Mouse (Mus musculus) layer of hippocampus, adult 11-12 months (tissue): Measurements from ENCODE around the gene Pnma1.

Source experiments
- DNase-seq: peaks from one replicate; pipeline ENCODE4 v3.0.0; 2022; ENCODE audit warnings: low spot score

Pnma1 gene

GRCm38 (mm10) chr12:84178652-84179445 is 30.6 kb upstream of the Pnma1 start:
- no peak for DNase-seq

DNA sequence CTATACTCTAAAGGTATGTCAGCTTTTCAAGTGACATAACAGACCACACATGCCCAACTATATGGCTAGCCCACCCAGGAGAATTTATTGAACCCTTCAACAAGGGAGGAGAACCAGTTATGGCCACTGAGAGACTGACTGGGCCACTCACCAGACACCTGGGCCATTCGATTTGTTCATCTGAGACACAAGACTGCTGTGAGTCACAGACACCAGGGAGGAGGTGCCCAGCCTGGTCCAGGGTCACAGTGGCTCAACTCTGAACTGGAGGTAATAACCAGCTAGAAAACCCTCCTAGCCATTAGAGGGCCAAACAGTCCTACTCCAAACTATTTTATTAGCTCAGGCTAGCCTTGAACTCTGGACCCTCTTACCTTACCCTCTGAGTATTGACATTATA is 29.8 kb upstream of the Pnma1 start:
- no peak for DNase-seq

- no peak for DNase-seq
Observed at GRCm38 (mm10) chr12:84176886-84177765, 28.8 kb upstream of the Pnma1 start.

GRCm38 (mm10) chr12:84176126-84176769 is 28.0 kb upstream of the Pnma1 start:
- peak; percentile 40 for DNase-seq

DNA sequence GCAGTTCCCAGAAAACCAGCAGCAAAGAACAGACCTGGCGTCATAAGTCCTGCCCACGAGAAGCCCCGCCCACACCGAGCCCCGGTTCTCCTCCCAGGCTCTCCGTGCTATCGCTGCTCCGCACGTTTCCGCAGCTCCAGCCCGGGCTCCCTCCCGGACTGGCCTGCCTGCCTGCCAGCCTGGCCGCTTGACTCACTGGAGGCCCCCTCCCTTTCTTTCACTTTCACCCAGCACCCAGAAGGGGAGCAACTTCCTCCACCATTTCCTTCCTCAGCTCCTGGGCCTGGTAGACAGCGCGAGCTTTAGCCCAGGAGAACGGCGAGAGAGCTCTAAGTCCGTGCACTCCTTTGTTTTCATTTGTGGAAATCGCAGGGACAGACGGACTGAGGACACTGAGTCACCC is 27.4 kb upstream of the Pnma1 start:
- DNase-seq, result peak; percentile 84

GRCm38 (mm10) chr12:84174871-84175270 is 26.6 kb upstream of the Pnma1 start:
- no peak for DNase-seq

- no peak for DNase-seq
Observed at GRCm38 (mm10) chr12:84174190-84174811, 26.0 kb upstream of the Pnma1 start.

- DNase-seq, result no peak
Observed at GRCm38 (mm10) chr12:84173309-84173915, 25.1 kb upstream of the Pnma1 start.

- no peak for DNase-seq
Observed at GRCm38 (mm10) chr12:84172862-84173261, 24.6 kb upstream of the Pnma1 start.

DNA sequence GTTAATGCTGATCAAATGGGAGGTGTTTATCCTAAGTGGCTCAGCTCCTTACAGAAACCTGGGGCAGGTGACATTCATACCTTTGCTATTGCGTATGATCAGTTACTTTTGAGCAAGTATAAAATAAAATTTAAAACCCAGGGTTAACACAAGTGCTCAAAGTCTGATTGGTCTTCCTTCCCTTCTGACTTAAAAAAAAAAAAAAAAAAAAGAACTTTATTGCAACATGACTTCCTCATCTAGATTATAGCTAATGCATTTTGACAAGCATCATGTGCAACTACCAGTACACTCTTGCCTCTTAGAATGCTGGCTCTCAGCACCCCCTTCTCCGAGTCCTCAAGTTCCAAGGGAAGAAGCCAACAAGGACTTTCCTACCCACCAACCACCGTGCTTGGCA is 23.9 kb upstream of the Pnma1 start:
- no peak for DNase-seq

DNA sequence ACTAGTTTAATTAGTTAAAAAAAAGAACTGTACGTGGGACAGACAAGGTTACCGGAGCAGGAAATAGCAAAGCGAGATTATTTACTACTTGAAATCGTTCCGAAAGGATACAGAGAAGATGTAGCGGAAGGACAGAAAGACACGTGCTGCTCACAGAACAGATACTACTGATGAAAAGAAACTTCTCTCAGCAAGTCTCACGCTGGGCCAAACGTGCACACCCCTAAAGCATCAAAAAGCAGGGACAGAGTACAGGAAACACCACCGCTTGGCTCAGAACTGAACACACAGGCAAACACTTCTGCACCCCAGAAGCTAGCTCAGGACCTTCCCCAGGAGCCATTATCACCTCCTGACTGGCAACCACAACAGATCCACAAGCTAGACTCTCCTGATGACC is 22.3 kb upstream of the Pnma1 start:
- DNase-seq, result no peak

GRCm38 (mm10) chr12:84165631-84166373 is 17.5 kb upstream of the Pnma1 start:
- DNase-seq, result no peak

GRCm38 (mm10) chr12:84163586-84164110 is 15.4 kb upstream of the Pnma1 start:
- no peak for DNase-seq

GRCm38 (mm10) chr12:84163133-84163532 is 14.8 kb upstream of the Pnma1 start:
- no peak for DNase-seq

- DNase-seq, result no peak
Observed at GRCm38 (mm10) chr12:84161616-84162433, 13.5 kb upstream of the Pnma1 start.

DNA sequence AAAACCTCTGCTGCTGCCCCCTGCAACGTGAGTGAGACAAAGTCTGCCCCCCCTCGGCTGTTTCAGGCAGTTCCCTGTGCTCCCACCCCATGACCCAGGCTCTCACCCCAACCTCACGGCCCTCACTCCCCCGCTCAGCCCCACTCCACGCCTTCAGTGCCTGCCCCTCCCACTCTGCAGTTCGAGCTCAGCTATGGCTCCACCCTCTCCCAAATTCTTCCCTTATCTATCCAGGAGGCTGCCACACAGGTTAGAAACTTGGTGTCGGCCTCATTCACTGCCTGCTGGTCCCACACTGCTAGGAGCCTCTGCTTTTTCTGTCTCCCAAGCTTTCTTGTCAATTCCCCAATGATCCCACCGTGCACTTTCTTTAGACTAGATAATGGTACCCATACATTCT is 12.8 kb upstream of the Pnma1 start:
- DNase-seq, result no peak

DNA sequence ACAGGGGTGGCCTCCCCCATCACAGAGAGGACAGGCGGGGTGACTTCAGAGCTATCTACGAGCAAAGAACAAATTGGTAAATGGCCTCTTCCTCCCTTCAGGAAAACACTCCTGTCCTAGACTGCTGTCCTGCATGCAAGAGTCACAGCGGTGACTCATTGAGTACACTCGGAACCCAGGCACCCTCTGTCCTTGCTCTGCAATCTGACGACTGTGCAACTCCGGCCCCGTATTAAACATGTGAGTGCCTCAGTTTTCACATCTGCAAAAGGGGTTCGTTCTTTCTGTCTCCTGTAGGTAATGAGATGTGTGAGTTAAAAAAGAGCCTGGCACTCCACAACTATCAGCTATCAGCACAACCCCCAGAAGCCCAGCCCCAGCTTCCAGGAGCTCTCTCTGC is 12.2 kb upstream of the Pnma1 start:
- no peak for DNase-seq

GRCm38 (mm10) chr12:84158156-84158555 is 9.9 kb upstream of the Pnma1 start:
- no peak for DNase-seq

GRCm38 (mm10) chr12:84156210-84156609 is 7.9 kb upstream of the Pnma1 start:
- DNase-seq, result no peak

GRCm38 (mm10) chr12:84155523-84155871 is 7.2 kb upstream of the Pnma1 start:
- DNase-seq, result no peak
